Mouse (Mus musculus): ENCODE measurements around the gene Olfr1124.
"Not testable (repeated sequence)": the region's sequence is repeated elsewhere in the genome, so short reads cannot be mapped to it uniquely, and the experiment has no call there.

Gene Olfr1124

DNA sequence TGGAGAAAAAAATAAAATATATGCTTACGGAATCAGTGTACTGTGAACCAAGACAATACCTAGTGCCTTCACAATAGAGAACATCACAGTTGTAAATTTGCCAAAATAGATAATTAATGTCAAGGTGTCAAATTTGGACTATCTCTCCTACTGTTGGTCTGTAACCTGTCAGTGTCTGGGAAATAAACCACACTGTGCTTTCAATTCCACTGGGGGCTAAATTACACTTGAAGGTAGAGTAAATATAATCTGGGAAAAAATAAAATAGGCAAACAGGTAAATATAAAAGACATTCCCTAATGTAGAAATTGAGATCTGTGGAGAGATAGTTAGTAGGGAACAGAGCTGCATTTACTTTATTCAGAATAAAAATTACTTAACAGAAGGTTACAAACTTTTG lies at the start of gene Olfr1124:
Olfr1124 (plus strand) TSS at position 301 of the 400 bp plus-strand sequence.
- DNase-seq: no peak

DNA sequence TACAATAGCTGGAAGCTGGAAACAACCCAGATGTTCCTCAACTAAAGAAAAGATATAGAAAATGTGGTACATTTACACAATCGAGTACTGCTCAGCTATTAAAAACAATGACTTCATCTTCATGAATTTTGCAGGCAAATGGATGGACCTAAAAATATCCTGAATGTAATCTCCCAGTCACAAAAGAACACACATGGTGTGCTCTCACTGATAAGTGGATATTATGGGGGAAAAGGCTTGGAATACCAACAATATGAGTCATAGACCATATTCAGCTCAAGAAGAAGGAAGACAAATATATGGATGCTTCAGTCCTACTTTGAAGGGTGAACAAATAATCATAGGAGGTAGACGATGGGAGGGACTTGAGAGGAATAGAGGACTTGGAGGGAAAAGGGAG lies 46.1 kb upstream of the Olfr1124 start:
- no peak for DNase-seq

DNA sequence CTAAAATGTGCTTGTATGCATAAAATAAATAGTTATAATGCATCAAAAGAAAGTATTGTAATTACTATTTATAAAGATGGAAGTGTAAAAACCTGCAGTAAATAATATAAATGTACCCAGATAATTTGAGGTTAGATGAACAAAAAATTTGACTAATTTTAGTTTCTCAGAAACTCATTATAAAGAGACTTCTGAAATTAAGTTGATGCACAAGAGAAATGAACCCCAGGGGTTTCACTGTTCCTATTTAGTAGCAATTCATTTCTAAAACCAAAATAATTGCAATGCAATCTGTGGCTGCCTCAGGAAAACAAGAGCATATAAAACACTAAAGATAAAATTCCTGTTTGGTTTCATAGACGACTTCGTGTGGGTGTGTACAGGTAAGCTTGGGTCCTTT lies 44.5 kb upstream of the Olfr1124 start, which contains the start of gene Olfr1122:
Olfr1122 (plus strand) TSS at position 301 of the 400 bp plus-strand sequence.
- no peak for DNase-seq

- DNase-seq: not testable (repeated sequence)
These were observed 36.5 kb upstream of the Olfr1124 start for GRCm38 (mm10) chr2:87393605-87394004.

DNA sequence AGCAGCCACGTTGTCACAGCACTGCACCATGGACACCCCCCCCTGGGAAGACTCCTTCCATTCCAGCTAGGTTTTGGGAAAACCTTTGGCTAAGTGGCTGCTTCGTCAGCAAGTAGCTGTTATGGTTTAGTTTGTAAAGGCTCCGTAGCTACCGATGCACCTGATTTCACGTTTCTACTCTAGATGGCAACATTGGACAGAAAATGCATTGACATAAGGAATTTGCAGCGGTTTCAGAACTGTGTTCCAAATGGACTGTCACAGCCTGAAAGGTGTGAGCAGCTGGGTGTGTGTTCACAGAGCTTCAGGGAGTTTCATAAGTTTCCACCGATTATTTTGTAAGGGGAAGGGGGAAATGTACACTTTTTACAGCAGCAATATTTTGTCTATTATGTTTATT lies 35.4 kb upstream of the Olfr1124 start:
- not testable (repeated sequence) for DNase-seq

- no peak for DNase-seq
These were observed 13.7 kb upstream of the Olfr1124 start, which contains the start of gene Olfr1123 for GRCm38 (mm10) chr2:87416335-87416734. Olfr1123 (plus strand) TSS chr2:87416635.

DNA sequence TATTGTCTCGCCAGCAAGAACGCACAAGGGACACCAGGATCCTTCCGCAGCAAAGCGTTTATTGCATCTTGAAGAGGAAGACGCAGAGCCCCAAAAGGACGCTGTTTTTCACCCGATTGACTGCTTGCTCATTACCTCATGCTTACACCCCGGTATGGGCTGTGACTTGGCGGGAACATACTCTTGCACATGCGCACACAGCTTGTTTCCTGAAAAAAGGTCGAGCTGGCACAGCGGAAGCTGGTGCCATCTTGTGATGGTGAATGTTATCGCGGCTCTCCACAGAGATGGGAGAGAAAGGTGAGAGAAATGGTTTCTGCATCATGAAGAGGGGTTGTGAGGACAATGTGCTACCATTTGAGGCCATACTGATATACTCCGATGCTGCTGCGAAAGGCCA lies 7.7 kb downstream of the Olfr1124 start:
- DNase-seq: no peak

DNA sequence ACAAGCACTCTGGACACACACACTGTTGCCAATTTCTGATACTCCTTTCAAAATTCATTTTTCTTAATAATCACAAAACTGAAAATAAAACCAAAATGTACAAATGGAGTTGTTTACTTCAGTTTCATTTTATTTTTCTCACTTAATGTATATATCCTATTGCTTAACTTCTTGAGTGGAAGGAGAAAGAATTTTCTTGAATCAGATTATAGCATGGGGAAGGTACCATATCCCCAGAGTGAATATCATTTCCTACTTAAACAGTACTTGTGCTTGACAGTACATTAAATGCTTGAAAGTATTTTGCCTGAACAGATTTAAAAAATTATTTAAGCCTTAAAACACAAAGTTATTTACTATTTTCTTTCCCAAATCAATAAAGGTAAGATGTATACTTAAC lies 23.6 kb downstream of the Olfr1124 start, which contains the start of gene Olfr1126:
Olfr1126 (plus strand) TSS at position 301 of the 400 bp plus-strand sequence.
- no peak for DNase-seq

- DNase-seq: no peak
These were observed 31.7 kb downstream of the Olfr1124 start for GRCm38 (mm10) chr2:87461769-87462168.

- DNase-seq: no peak
These were observed 50.1 kb downstream of the Olfr1124 start for GRCm38 (mm10) chr2:87480207-87480606.

GRCm38 (mm10) chr2:87481158-87481557 lies 51.1 kb downstream of the Olfr1124 start:
- DNase-seq: no peak

DNA sequence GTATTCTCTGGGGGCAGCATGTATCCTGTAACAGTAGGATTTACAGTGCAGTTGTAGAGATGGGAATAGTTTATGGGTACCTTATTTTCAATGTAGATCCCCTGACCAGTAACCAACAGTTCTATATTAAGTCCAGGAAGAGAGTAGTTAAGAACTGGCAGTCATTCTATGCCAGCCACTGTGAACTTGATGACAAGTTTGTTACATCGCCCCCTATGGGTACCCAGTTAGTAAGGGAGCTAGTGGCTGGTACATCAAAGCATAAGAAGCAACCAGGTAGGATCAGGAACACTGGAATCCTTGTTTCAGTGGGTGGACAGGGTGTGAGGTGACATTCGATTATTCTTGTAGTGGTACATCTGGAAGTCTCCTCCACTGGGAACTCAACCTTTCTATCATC lies 52.2 kb downstream of the Olfr1124 start:
- no peak for DNase-seq
